Mouse (Mus musculus): Measurements from ENCODE around the gene Hacd2.

Hacd2 gene

DNA sequence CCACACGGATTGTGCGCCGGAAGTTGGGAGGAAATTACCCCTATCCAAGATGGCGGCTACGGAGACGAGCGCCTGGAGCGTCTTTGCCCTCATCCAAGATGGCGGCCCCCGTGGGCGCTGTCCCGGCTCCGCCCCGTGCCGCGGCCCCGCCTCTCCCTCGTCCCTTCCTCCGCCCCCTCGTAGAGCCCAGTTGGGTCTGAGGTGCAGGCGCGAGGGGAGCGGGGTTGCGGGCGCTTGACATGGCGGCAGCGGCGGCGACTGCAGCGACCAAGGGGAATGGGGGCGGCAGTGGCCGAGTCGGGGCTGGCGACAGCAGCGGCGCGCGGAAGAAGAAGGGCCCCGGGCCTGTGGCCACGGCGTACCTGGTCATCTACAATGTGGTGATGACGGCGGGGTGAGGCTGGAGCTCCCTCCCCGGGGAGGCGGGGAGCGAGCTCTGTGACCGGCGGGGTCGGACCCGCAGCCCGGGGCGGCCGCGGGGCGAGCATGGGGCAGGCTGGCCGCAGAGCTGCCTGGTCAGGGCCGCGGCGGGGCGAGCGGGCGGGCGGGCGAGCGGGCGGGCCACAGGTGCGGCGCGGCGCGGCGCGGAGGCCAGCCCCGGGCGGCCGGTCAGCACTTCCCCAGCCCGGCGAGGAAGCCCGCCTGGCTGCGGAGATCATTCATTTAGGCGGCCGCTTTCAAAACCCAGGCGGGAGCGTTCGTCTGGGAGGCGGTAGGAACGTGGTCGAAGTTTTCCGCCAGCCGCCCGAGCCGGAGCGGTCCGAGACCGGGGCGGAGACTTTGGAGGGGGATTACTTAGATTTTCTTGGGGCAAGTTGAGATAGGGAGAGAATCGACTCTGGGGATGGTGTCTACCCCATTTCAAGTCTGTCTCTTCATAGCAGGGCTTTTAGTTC lies at the start of gene Hacd2:
Gene Hacd2 (plus strand): TSS at position 187 of the 896 bp plus-strand sequence.
- peak; percentile 94 for DNase-seq

DNA sequence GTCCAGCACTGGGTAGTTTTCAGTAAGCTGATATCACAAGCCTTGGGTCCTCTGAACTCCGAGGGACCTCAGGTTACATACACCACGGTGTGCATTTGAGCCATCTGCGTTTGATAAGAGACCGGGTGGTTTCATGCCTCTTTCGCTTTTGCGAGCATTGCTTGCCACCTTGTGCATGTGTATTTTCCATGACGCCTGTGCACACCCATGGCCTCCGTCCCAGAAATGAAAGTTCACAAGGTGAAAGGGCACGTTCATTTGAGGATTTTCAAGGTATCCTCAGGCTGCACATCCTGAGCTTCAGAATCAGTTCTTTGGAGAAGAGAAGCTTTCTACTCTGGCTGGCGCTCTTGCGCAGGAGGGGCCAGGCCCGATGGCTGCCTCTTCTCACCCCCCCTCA lies 49.8 kb upstream of the Hacd2 start:
- DNase-seq = no peak

DNA sequence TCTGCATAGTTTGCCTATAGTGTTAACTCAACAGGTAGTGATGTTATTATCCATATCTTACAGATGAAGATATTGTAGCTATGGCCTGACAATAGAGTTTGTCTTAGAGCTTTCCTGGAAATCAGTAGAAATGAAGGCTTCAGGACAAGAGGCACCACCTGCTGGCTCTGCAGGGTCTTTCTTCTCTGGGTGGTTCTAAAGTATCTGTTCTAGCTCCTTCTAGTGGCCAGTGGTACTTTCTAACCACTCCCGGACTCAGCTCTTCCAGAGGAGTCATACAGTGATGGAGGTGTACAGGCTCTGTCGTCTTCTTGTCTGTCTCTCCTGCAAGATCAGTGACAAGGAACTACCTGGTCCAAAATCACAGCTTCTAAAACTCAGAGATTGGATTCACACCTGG lies 46.7 kb upstream of the Hacd2 start:
- no peak for DNase-seq

DNA sequence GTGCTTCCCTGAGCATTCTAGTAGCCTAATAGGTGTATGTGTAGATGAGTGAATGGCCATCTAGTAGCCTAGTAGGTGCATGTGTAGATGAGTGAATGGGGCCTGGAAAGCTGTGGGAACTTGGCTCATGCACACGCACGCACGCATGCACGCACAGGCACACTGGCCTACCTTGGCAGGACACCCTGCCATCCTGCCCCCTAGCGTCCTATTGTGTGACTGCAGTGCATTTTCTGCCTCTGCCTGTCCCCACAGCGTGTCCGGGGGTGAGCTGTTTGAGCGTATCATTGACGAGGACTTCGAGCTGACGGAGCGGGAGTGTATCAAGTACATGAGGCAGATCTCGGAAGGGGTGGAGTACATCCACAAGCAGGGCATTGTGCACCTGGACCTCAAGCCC lies 45.6 kb upstream of the Hacd2 start:
- no peak for DNase-seq

DNA sequence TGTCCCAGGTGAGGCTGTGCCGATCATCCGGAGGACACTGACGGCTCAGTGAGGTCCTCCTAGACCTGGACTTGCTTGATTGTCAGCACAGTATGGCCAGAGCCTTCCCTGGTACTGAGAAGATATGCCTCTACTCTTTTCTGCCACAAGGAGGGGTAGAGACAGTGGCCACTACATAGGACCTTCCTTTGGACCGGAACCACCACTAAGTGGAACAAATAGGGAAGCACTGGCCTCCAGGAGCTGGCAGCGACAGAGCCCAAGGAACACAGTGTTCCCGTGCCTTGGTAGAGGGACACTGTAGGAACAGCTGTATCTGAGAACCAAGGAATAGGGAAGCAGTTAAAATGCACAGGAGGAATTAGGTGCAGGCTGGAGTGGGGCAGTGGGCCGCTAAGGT lies 44.2 kb upstream of the Hacd2 start:
- no peak for DNase-seq

DNA sequence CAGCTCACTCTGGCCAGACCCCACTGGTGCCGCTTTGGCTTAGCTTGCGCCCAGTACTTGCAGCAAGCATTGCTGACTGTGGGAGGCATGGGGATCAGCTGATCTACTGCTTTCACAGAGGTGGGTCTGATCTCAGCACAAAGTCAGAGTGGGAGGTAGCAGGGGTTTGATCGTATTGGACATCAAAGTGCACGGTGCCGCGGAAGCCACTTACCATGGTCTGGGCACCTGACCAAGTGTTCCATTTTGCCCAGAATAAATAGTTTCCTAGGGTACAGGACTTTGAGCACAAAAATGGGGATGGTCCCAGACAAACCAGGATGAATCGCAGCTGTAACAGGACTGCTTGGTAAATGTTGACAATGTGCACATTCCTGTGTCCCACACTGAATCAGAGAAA lies 41.2 kb upstream of the Hacd2 start:
- no peak for DNase-seq

DNA sequence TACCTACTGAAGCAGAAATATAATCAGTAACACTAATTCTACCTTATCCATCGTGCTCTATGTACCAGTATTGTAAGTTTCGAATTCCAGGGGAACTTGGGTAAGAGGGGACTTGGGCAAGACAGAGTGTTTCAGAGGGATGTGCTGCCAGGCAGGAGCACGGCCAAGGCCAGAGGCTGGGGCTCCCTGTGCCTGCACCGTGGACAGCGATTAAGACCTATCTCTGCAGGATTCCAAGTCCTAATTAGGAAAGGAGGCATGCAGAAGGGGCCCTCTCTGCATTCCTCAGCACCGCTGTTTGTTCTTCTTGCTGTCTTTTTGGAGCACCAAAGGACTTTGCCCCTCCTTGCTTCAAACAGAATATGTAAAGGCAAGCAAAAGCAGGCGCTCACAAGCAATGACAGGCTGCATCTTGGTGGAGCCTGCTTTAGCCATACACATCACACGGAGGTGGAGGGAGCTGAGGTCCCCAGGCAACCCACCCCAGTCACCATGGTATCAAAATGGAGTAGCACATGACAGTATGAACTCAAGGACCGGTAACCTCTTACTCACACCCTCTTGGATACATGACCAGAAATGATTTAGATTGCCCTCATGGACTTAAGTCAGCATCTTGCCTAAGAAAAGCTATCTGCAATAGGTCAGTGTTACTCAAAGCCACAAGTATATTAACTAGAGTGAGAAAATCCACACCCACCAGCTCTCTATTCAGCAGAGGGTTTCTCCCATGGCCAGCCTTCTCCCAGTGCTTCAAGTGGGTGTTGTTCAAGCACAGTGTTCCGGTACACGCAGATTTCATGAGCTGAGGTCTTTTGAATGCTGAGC lies 37.8 kb upstream of the Hacd2 start:
- no peak for DNase-seq

DNA sequence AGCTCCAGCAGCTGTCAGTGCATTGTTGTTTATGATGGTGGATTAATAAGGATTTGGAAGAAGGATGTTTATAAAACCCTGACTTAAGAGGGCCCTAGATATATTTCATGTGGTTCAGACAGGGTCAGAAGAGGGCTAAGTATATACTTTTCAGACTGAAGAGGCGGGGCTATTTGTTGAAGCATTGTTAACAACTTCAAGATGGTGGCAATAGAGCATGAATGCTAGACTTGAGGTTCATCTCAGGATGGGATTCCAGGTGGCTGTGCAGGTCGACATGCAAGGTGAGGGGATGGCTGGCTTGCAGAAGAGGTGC lies 37.2 kb upstream of the Hacd2 start:
- no peak for DNase-seq

DNA sequence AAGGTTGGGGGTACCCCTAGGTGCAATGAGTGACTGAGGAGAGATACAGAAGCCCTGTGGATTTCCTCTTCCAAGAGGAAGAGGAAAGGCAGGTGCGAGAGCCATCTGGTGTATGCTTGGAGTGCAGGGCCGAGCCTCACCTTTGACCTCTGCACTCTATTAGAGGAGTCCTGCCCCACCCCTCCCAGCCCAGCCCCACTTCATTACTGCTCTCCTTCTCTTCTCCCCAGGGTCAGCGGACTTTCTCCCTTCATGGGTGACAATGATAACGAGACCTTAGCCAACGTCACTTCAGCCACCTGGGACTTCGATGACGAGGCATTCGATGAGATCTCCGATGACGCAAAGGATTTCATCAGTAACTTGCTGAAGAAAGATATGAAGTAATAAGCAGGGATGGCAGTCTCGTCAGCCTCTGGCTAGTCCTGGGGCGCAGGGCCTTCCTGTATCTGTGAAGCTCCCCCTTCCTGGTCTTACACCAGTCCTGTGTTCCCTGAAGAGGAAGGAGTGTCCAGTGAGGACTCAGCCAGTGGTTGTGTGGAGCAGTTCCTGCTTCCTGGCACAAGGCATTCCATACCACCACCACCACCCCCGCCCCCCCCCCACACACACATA lies 35.9 kb upstream of the Hacd2 start:
- no peak for DNase-seq

DNA sequence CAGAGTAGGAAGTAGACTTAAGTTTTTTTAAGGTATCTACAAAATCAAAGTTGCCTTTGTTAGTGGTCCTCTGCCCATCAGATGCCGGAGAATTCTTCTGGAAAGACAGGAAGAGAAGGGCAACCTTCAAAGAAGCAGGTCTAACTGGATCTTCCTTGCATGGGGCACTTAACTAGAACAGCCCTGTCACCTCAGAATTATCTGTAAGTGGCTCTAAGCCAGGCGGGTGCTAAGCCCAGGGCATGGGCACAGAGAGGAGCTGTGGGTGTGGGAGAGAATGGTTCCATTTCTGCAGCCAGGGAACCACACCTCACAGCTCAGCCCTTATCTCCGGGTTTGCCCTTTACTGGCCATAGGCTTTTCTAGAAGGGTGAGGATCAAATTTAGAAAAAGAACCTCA lies 30.9 kb upstream of the Hacd2 start:
- DNase-seq = no peak

DNA sequence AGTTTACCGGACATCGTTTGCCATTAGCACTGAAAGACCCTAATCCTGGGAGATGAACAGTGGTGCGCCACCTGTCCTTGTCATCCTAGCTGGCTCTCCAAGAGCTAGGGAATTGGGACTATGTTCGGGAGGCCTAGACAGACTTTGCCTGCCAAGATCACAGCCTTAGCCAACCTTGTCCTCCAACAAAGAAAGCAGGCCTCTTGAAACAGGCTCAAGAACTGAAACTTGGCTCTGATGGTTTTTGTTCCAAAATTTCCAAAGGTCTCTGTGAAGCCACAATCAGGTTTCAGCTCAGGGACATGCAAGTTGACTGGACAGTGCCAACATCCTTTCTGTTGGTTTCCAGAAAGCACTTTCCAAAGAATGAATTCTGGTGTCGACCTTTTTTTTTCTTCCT lies 29.4 kb upstream of the Hacd2 start:
- DNase-seq = no peak

DNA sequence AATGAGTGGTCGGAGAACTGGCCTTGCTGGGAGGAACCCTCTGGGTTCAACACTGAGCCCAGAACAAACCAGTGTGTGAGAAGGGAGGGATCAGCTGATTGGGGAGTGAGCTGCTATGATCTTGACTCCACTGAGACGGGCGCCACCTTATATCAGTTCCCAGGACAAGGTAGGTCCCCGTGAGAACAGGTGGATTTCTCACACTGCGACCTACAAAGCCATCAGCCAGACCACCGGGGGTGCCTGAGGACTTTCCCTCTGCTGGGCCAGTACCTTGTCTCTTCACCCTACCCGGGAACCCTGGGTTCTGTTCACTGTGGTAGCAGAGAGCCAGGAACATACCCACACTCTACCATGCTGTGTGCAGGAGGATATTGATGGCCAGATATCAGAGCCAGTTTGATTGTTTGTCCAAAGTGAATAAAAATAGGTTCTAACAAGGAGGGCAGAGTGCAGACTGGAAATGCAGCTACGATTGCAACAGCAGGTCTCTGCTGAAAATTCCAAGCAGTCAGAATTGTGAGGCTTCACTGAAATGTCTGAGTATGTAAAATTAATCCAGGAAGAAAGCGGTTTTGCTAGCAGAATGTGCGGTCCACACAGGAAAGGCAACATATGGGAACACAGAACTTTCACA lies 28.4 kb upstream of the Hacd2 start:
- DNase-seq = no peak

DNA sequence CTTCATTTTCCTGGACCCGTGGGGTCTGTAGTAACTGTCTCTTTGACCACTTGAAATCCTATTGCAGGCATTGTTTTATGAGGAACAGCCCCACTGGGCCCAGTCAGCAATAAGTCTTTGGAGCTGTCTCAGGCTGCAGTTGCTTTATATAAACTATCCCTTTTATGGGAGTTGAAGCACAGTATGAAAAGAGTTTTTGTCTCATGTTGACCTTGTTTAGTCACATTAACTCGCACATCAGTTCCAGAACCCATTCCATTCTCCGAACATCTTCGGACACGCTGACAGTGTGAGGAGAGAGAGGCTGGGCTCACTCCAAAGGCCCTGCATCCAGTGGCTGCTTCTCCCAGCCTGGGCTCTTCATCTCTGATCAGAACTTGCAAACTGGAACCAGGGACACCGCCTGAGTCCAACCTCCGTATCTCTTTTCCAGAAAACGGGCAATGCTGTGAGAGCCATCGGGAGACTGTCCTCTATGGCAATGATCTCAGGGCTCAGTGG lies 27.5 kb upstream of the Hacd2 start:
- DNase-seq = no peak

DNA sequence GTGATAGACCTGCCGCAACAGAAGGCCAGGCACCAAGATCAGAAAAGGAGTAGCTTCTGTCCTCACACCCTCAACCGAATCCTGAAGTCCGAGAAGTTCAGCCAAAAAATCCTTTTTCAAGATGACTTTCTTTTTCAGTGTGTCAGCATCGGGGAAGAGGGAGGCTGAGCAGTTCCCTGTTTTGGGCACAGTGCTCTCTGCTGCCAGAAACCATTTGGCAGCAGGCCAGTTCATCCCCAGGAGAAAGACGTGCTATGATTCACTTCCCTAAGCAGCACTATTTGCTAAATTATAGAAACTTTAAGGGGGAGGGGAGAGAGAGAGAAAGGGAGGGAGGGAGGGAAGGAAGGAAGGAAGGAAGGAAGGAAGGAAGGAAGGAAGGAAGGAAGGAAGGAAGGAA lies 26.1 kb upstream of the Hacd2 start:
- peak; percentile 13 for DNase-seq

DNA sequence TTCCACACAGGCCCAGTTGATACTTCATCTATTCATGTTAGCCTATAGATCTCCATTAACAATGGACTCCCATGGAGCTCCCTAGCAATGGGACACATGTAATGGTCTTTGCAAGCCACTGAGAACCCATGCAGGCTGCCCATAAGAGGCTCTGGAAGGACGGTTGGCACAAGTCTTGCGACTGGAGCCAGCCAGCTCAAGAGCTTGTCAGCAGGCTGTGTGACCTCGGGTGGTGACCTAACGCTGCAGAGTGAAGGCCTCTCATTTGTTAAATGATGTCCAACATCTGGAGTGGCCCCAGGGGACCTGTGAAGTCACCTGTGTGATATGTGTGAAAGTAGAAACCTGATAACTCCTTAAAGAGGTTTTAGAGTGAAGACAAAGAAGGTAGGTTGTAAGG lies 25.2 kb upstream of the Hacd2 start:
- DNase-seq = no peak

DNA sequence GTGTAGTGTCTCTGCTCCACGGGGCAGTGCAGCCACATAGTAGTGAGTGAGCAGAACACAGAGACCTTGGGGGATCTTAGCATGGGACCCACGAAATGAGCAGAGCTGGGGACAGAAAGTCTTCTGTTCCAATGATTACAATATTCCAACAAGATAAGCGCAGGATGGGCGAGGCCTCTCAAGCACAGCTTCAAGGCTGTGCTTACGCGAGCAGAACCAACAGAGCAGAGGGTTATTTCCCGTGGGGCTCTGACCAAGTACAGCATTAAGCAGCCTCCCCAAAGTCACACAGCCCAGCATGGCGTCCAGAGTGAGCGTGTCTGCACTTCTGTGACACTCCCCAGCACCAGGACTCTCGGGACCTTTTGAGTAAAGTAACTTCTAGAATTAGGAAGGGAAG lies 24.7 kb upstream of the Hacd2 start:
- DNase-seq = no peak

DNA sequence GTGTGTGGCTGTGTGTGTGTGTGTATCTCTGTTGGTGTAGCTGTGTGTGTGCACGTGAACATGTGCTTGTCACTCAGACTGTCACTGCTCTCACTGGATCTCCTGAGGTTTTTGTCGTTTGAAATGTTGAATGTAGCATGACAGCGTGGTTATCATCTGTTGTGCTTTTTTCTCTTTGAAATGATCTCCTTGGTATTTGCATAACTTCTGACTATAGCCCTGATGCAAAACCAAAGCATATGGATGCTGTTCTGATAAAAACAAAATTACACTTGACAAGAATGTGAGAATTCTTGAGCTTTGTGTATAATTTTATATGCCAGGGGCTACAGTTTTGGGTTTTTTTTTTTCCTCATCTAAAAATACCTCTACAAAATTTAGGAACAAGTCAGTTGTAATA lies 23.2 kb upstream of the Hacd2 start:
- no peak for DNase-seq

DNA sequence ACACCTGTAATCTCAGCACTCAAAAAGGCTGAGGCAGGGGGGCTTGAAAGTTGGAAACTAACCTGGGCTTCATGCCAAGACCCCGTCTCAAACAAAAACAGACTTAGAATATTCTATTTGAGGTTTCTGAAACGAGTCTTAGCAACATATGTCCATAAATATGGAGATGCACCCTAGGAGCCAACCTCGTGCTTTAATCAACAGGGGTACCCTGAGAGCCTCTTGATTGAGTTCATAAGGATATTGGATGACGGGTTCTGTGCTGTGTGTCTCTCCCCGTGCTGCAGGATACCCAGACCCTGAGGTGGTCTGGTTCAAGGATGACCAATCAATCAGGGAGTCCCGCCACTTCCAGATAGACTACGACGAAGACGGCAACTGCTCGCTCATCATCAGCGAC lies 22.2 kb upstream of the Hacd2 start:
- DNase-seq = no peak

DNA sequence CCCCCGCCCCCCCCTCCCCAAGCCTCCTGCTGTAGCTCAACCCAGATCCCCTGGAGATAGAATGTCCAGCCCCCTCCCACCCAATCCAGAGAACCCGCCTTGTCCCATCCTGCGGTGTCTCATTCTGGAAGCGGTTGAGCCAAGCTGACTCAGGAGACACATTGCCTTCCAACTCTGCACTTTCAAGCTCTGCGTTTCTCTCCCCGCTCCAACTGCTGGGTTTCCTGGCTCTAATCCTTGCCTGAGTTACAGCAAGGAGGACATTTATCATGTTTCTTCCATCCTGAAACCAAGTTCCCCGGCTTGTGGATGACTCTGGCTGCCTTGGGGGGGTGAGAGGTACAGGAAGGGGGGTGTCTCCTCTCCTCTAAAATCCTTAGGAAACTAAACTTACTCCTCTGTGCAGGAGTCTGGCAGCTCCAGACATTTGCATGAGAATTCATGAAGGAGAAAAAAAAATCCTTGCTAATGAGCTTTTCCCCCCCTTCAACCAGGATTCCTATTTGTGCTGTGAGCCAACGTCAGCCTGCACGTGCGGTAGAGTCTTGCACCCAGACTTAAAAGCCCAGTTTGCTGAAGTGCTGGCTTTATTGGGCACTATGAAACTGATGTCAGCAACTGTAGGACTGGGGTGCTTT lies 21.2 kb upstream of the Hacd2 start:
- no peak for DNase-seq

DNA sequence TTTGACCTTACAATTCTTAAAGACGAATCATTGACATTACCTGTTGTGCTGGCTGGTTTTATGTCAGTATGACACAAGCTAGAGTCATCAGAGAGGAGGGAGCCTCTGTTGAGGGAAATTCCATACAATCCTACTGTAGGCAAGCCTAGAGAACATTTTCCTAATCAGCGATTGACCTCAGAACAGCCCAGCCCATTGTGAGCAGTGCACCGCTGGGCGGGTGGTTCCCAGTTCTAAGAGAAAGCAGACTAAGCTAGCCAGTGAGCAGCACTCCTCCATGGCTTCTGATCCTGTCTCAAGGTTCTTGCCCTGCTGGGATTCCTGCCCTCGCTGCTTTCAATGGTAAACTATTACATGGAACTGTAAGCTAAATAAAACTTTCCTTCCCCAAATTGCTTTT lies 17.9 kb upstream of the Hacd2 start:
- no peak for DNase-seq

DNA sequence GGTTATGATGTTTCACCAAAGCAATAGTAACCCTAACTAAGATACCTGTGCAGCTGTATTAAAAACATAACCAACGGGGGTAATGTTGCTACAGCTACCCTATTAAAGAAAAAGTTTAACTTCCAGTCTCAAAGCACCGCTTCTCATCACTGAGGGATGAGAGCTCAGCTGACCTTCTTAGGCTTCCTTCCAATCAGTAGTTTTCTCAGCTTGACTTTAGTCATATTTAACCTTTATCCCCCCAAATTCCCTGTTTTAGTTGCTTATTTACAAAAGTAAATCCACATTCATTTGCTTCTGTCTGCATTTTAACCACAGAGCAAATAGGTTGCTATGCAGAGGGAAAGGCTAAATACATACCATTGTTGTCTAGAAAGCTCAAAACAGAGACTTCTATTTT lies 17.5 kb upstream of the Hacd2 start:
- no peak for DNase-seq

DNA sequence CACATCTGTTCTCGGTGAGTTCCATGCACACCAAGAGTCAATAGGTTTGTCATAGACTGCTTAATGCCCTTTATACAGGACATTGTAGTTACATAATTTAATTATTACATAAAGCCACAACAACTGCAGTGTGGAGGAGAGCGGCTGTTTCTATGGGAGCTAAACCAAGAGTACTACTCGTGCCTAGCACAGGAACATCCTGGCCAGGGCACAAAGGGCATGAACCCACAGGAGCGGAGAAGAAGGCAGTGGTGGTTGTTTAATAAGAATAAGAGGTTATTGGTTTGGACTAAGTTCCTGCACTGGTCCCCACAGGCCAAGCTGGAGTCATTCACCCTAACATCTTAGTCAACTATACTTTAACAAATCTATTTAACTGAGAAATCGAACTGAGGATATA lies 16.0 kb upstream of the Hacd2 start:
- no peak for DNase-seq

DNA sequence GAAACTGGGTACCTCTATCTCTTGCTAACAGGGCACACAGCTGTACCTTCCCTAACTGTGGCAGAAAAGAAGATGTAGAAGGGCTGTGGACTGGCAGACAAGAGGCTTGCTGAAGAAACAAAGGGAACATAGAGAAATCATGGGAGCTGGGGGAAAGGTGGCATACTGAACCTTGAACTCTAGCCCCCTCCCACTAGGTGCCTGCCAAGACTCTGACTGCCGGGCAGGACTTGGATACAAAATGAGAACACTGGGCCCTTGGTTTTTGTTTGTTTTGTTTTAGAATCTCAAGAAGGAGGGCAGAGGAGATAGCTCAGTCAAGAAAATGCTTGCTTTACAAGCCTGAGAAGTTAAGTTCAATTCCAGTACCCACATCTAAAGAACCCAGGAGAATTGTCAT lies 14.9 kb upstream of the Hacd2 start:
- no peak for DNase-seq
